Mouse (Mus musculus) C2C12 (cell line): ENCODE results near the gene Nfia. TPM values are rescaled to one million over a fixed set of nuclear protein-coding genes. Genes with fewer than 3 reads are reported as not detected.

Experiments
- H3K27me3 ChIP-seq: one replicate; pipeline ENCODE4 v1.6.1; 2011; ENCODE audit not compliant: control insufficient read depth, insufficient read depth, insufficient read length
- H3K36me3 ChIP-seq: one replicate; pipeline ENCODE4 v1.6.1; 2011; ENCODE audit not compliant: control insufficient read depth, insufficient read depth
- H3K4me3 ChIP-seq: one replicate; pipeline ENCODE4 v1.5.1; 2011; ENCODE audit warnings: mild to moderate bottlenecking, control low read depth; ENCODE audit not compliant: poor library complexity, insufficient read depth, severe bottlenecking
- H3K79me2 ChIP-seq: one replicate; pipeline ENCODE4 v1.6.1; 2011; ENCODE audit not compliant: control insufficient read depth, insufficient read depth
- H3K79me3 ChIP-seq: one replicate; pipeline ENCODE4 v1.6.1; 2011; ENCODE audit warnings: low read depth, control low read depth
- H3ac ChIP-seq: one replicate; pipeline ENCODE3; 2011; ENCODE audit warnings: low read depth; ENCODE audit not compliant: control insufficient read depth, insufficient read length
- CEBPB ChIP-seq: IDR thresholded peaks from one replicate; pipeline ENCODE4 v1.6.1; 2011; ENCODE audit warnings: low read depth, mild to moderate bottlenecking, control low read depth, moderate library complexity
- CTCF ChIP-seq: IDR thresholded peaks from one replicate; pipeline ENCODE4 v1.5.1; 2011; ENCODE audit not compliant: control insufficient read depth, insufficient read depth, insufficient read length
- FOSL1 ChIP-seq: IDR thresholded peaks from one replicate; pipeline ENCODE4 v1.8.0; 2011; ENCODE audit warnings: mild to moderate bottlenecking, low read length; ENCODE audit not compliant: poor library complexity, insufficient read depth, severe bottlenecking
- MAX ChIP-seq: IDR thresholded peaks from one replicate; pipeline ENCODE4 v1.6.1; 2011; ENCODE audit warnings: mild to moderate bottlenecking, control low read depth
- MYOD1 ChIP-seq: IDR thresholded peaks from one replicate; pipeline ENCODE4 v1.6.1; 2011; ENCODE audit warnings: low read depth; ENCODE audit not compliant: control insufficient read depth, insufficient read length
- MYOG ChIP-seq: IDR thresholded peaks from one replicate; pipeline ENCODE4 v1.6.1; 2011; ENCODE audit not compliant: control insufficient read depth, insufficient read length; ENCODE audit errors: extremely low read depth
- USF1 ChIP-seq: IDR thresholded peaks from one replicate; pipeline ENCODE4 v1.6.1; 2011; ENCODE audit warnings: low read depth, mild to moderate bottlenecking, control low read depth, moderate library complexity
- polyA plus RNA-seq: library from polyadenylated mRNA; unstranded; fragments of >200 nt; fragmentation: generic; extraction: Trizol; gene quantifications from one replicate; pipeline ENCODE4 v1.2.1, GENCODE M21; 2012; ENCODE audit warnings: missing spikeins

The Nfia gene
- polyA plus RNA-seq, 1 experiment: 0.33 TPM

GRCm38 (mm10) chr4:97743932-97744331, 28.6 kb upstream of the Nfia start:
- H3K79me2 ChIP-seq: no peaks in the 10 kb centered on the region
- H3K4me3 ChIP-seq: no peak overlapping the region
- H3ac ChIP-seq: no peak overlapping the region
- no peaks in the 10 kb centered on the region for H3K27me3 ChIP-seq
- H3K79me3 ChIP-seq: no peaks in the 10 kb centered on the region
- no peak for TF ChIP-seq CEBPB
- no peak for TF ChIP-seq MYOD1
- no peak for TF ChIP-seq USF1
- TF ChIP-seq MAX: no peak
- TF ChIP-seq FOSL1: no peak
- no peak for TF ChIP-seq MYOG
- no peak for TF ChIP-seq CTCF
- no peaks in the 10 kb centered on the region for H3K36me3 ChIP-seq

GRCm38 (mm10) chr4:97745296-97746105, 27.0 kb upstream of the Nfia start:
- H3K79me3 ChIP-seq: no peaks in the 10 kb centered on the region
- no peaks in the 10 kb centered on the region for H3K79me2 ChIP-seq
- H3K36me3 ChIP-seq: no peaks in the 10 kb centered on the region
- TF ChIP-seq CTCF (no peak), FOSL1 (no peak), CEBPB (no peak)
- H3K27me3 ChIP-seq: no peaks in the 10 kb centered on the region
- H3K4me3 ChIP-seq: no peak overlapping the region
- H3ac ChIP-seq: no peak overlapping the region

- no peaks in the 10 kb centered on the region for H3K27me3 ChIP-seq
- TF ChIP-seq FOSL1 (no peak), MYOG (no peak), MAX (no peak), CEBPB (no peak), MYOD1 (no peak), CTCF (no peak), USF1 (no peak)
- H3K4me3 ChIP-seq: no peak overlapping the region
- H3K79me2 ChIP-seq: no peaks in the 10 kb centered on the region
- no peak overlapping the region for H3ac ChIP-seq
- no peaks in the 10 kb centered on the region for H3K36me3 ChIP-seq
- no peaks in the 10 kb centered on the region for H3K79me3 ChIP-seq
Observed at GRCm38 (mm10) chr4:97746106-97746900, 26.2 kb upstream of the Nfia start.

GRCm38 (mm10) chr4:97750401-97750800, 22.1 kb upstream of the Nfia start:
- Histone ChIP-seq H3K27me3 (no peaks in the 10 kb centered on the region), H3K4me3 (no peak overlapping the region), H3K79me3 (no peaks in the 10 kb centered on the region), H3K36me3 (no peaks in the 10 kb centered on the region), H3ac (no peak overlapping the region), H3K79me2 (no peaks in the 10 kb centered on the region)
- TF ChIP-seq USF1 (no peak), CTCF (no peak), MYOD1 (no peak), CEBPB (no peak), MYOG (no peak), MAX (no peak), FOSL1 (no peak)

GRCm38 (mm10) chr4:97751030-97751482, 21.5 kb upstream of the Nfia start:
- H3K36me3 ChIP-seq: no peaks in the 10 kb centered on the region
- H3K79me3 ChIP-seq: no peaks in the 10 kb centered on the region
- no peak overlapping the region for H3ac ChIP-seq
- H3K79me2 ChIP-seq: no peaks in the 10 kb centered on the region
- H3K4me3 ChIP-seq: no peak overlapping the region
- no peaks in the 10 kb centered on the region for H3K27me3 ChIP-seq
- TF ChIP-seq CTCF (peak; percentile 18), MYOG (no peak)
